Mouse (Mus musculus): ENCODE measurements around the gene Slamf8.
A peak's percentile ranks its signal among the peaks of the same experiment; 100 is the strongest.

Gene Slamf8

GRCm38 (mm10) chr1:172585612-172586567, 4.5 kb downstream of the Slamf8 start:
- no peak for DNase-seq

- no peak for DNase-seq
These were observed 5.3 kb downstream of the Slamf8 start for GRCm38 (mm10) chr1:172585026-172585425.

DNA sequence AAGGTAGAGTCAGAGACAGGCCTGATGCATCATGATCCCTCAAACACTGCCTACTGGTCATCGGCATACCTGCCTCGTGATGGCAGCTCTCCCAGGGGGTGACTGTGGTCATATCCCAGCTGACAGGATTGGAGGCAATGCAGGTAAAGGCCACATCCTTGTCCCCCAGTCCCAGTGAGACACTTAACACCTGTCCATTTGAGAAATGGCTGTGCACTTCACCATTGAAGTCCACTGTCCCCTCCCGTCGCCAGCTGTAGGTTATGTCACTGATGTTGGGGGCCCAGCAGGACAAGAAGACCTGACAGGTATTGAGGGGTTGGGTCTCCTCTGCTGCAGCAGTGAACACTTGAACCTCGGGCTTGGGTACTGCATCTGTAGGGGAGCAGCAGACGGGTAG, 6.1 kb downstream of the Slamf8 start:
- DNase-seq = no peak

- no peak for DNase-seq
These were observed 7.9 kb downstream of the Slamf8 start for GRCm38 (mm10) chr1:172582436-172582835.

DNA sequence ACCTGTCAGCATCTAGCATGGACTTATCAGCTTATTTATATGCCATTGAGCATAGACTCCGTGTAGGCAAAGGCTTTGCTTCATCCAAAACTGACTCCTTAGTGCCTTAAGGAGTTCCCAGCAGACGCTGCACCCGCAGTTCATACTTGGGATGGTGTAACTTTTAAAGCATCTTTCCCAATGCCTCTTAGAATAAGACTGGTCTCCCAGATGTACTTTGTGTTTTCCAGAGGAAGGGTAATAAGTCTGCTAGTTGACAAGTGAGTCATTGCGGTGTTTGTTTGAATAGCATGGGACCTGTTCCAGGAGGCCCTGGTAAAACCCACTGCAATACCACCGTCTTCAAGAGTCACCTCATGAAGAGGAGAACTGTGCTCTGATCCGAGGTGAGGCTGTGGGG, 10.3 kb downstream of the Slamf8 start:
- DNase-seq = no peak

DNA sequence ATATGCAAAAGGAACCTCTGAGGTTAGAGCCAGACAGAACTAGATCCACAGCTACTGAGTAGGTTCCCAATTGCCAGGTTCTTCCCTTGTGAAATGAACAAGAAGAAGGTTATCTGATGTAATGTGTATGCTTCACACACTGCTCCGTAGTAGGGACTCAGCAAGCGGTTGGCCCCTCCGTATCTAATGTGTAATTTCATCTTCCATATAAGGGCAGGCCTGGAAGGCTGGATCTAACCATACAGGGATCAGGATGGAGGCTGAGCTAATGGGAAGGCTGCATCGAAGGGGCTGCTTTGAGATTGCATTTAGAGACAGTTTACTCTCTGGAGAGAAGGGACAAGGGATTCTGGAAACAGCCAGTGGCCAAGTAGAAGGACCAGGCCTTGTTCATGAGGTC, 22.6 kb downstream of the Slamf8 start:
- no peak for DNase-seq

DNA sequence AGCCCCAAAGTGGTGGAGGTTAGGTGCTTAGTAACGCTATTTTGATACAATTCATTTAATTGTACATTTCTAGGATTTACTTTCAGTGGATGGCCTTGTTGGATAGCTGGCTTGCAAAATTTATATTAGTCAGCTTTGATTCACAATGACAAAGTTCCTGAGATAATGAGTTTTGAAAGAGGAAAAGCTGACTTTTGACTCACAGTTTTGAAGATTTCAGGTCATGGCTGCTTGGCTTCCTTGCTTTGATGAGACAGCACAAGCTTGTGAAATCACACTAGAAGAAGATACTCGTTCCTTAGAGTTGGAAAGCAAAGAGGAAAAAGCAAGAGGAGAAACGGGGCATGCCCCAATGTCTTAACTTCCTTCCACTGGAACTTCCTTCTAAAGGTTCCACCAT, 24.2 kb downstream of the Slamf8 start:
- DNase-seq = no peak

DNA sequence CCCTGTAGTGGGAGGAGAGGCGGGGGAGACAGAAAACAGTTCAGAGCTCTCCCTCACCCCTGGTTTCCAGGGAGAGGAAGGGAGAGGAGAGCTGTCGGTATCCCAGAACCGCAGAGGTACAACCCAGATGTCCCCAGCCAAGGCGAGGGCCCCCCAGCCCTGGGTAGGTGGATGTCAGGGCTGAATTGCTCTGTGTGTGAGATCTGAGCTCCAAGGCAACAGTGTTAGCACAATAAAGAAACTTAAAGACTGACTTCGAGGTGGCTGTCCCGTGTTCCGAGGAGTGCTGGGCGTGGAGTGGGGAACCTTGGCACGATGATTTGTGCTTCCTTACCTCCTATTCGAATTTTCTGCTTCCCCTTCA, 26.9 kb downstream of the Slamf8 start:
- no peak for DNase-seq

GRCm38 (mm10) chr1:172562641-172563464, 27.5 kb downstream of the Slamf8 start:
- peak; percentile 84 for DNase-seq

- no peak for DNase-seq
These were observed 34.7 kb downstream of the Slamf8 start, which contains the start of gene Vsig8 for GRCm38 (mm10) chr1:172555638-172556037. Gene Vsig8, plus strand, starts transcription at chr1:172555938.

DNA sequence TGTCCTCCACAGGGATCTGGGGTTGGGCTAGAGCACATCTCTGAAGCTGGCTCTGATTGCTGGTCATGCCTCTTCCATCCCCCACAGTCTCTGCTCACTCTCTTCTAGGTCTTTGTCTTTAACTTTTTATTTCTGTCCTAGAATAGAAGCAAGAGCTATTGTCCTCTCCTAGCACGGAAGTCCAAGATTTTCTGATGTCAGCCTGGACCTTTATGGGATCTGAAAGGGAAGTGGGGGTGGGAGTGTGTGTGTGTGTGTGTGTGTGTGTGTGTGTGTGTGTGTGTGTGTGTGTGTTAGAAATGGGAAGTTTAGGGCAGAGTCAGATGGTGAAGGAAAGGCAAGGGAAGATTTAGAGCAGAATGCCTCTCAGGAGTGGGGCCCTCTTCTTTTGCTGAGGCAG, 37.7 kb downstream of the Slamf8 start:
- peak; percentile 35 for DNase-seq

DNA sequence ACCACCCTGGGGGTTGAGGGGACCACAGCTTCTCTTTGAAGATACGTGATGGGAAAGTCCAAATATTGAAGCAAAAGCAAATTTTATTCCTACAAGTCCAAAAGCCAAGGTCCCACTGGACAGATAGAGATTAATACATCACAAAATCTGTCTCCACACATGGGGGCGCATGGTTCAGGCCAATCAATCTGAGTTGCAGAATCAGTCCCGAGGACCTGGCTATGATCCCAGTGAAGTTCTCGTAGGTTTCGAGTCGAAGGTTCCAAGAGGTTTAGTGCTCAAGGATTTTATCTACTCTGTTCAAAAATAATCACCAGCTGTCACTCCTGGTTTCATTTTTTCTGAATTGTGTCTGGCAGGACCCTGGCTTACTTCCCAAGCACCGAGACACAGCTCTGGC, 39.4 kb downstream of the Slamf8 start:
- DNase-seq = no peak

GRCm38 (mm10) chr1:172550551-172550951, 39.8 kb downstream of the Slamf8 start:
- DNase-seq = peak; percentile 61

DNA sequence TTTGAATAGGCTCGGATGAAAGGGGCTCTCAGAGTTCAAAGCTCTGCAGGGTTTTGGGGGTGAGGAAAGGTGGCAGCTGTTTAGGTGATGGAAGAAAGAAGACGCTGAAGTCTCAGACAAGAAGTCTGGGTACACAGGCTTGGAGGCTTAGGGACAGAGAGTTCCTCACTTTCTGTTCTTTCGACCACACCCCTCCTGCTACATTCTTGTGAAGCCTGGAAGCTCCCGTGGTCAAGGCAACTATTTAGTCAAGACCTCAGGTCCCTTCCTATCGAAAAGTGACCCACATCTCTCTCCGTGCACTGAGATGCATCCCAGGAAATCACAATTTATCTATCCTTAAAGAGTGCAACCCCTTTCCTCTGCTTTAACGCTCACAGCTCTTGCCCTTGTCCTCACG, 40.7 kb downstream of the Slamf8 start:
- DNase-seq = no peak

DNA sequence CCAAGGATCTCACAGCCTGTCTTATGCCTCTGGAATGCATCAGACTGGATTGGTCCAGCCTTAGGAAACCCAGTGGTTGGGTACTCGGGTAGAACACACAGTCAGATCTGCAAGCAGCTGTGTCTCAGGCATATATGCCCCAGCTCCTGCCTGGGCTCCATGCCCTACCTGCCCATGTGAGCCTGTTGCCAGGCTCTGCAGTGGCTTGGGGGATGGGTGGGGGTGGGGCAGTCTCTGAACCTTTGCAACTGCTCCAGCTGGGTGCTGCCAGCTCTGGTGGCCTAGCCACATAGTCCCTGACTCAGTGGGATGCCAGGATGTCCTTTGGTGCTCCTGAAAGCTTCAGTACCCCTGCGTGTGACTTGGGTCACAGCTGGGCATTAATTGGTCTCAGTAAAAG, 41.1 kb downstream of the Slamf8 start:
- DNase-seq = no peak

- no peak for DNase-seq
These were observed 41.9 kb downstream of the Slamf8 start for GRCm38 (mm10) chr1:172548501-172548900.

DNA sequence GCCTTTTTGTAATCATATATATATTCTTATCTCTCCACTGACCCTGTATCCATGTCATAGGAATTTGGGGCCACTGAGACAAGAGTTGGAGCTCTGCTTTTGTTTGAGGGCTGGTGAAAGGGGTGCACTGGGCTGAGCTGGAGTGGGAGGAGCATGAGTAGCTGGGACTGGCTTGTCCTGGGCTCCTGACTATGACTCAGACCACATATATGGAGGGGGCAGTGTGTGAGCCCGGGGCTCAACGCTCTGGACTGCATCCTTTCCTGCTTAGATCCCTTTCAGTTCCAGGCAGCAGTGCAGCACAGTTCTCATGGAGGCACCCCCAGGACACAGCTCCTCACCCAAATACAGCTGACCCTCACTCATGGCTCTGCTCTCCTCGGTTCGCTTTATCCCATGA, 44.3 kb downstream of the Slamf8 start:
- no peak for DNase-seq

DNA sequence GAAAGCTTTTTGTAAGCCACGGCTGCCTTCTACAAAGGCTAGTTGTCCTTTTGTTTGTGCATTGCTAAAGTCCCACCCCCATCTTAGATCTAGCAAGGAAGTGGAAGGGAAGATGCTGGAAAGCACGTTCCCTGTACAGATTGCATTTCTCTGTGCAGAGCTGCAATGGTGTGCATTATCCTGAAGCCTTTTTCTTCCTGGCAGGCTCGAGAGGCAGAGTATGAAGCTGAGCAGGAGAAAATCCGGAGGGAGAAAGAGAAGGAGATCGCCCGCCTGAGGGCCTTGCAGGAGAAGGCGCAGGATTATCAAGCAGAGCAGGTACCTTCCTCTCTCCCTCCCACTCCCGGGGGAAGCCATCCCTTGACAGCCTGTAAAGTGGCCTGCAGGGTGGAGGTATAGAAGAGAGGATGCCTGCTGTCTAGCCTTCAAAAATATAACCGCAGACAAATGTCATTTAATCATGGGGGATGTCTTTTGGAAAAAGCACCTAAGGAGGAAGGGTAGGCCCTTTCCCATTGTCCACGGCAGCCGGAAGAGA, 50.0 kb downstream of the Slamf8 start:
- DNase-seq = no peak

GRCm38 (mm10) chr1:172539827-172540226, 50.5 kb downstream of the Slamf8 start:
- DNase-seq = no peak

DNA sequence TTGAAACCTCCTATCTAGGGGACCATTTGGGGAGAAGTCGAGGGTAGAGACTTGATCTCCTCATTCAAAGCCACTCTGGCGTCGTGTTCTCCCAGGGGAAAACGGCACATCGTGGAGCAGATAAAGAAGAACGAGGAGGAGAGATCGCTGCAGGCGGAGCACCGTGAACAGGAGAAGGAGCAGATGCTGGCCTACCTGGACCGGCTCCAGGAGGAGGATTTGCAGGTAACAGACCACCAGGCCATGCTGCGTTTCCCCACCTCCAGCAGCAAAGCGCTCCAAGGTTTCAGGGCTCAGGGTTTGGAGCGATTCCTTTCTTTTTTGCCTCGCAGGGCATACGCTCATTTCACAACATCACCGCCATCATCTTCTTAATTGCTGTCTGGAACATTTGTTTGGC, 55.3 kb downstream of the Slamf8 start:
- DNase-seq = no peak

- no peak for DNase-seq
These were observed 57.8 kb downstream of the Slamf8 start for GRCm38 (mm10) chr1:172532551-172532950.
